Mouse (Mus musculus) monocyte, adult 5-6 weeks (primary cell): Measurements from ENCODE around the gene Stag2. TPM values are rescaled to one million over a fixed set of nuclear protein-coding genes. Genes with fewer than 3 reads are reported as not detected.

Source experiments
- ATAC-seq: fragments of 153-309, 156-312 bp; replicated peaks from 2 replicates; pipeline ENCODE4 v1.8.0; 2017; ENCODE audit warnings: mild to moderate bottlenecking; ENCODE audit not compliant: low TSS enrichment, insufficient number of reproducible peaks, severe bottlenecking, poor library complexity, low FRiP score
- total RNA-seq: library from RNA; stranded (forward); fragments of 200-1000, 200-491, 200-594 nt; gene quantifications from 3 replicates; pipeline ENCODE4 v1.2.3, GENCODE M21; 2017

The Stag2 gene
- total RNA-seq, 1 experiment from 2014 or later, result 314 TPM

- no peak for ATAC-seq
These were observed 39.8 kb downstream of the Stag2 start for GRCm38 (mm10) chrX:42188825-42189426.

- ATAC-seq, result no peak
These were observed 45.5 kb downstream of the Stag2 start for GRCm38 (mm10) chrX:42194608-42195007.

DNA sequence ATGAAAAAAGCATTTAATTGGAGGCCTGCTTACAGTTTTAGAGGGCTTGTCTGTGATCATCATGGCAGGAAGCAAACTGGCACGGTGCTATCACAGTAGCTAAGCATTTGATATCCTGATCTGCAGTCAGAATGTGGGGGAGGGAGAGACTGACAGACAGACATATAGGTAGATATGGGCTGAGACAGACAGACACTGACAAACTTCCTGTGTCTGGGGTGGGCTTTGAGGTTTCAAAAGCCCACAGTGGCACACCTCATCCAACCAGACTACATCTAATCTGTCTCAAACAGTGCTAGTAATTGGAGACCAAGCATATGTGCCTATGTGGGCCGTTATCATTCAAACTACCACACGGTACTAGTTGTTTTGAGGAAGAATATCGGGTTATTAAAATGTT is 53.4 kb downstream of the Stag2 start:
- ATAC-seq, result no peak

GRCm38 (mm10) chrX:42215742-42216141 is 66.6 kb downstream of the Stag2 start:
- no peak for ATAC-seq

DNA sequence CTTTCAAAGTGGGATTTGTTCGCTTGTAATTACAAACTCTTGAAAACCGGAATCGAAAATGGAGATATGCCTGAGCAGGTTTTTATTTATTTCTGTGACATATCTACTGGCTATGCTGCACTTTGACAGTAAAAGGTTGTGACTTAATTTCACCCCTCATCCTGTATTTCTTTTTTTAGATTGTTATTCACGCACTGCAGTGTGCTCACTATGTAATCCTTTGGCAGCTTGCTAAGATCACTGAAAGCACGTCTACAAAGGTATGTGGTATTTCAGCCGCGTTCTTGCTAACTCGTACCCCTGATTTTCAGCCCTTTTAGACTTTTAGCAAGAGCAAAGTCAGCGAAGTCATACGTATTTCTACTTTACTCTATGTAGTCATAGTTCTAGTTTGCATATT is 101.2 kb downstream of the Stag2 start:
- no peak for ATAC-seq

GRCm38 (mm10) chrX:42272713-42273112 is 123.6 kb downstream of the Stag2 start:
- ATAC-seq, result no peak

DNA sequence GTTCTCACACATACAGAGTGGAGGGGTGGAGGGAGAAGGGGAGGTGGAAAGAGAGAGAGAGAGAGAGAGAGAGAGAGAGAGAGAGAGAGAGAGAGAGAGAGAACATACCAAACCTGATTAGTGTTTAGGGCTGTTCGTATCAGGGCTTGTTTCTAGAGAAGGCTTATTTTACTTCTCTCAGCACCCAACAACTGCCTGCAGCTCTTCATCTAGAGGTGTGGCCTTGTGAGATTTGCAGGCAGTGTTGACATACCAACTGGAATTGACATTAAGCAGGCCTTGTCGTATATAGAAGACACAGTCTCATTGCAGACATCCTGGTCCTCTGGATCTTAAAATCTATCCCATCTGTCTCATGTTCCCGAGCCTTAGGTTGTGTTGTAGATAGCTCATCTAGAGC is 141.1 kb downstream of the Stag2 start:
- ATAC-seq, result no peak

DNA sequence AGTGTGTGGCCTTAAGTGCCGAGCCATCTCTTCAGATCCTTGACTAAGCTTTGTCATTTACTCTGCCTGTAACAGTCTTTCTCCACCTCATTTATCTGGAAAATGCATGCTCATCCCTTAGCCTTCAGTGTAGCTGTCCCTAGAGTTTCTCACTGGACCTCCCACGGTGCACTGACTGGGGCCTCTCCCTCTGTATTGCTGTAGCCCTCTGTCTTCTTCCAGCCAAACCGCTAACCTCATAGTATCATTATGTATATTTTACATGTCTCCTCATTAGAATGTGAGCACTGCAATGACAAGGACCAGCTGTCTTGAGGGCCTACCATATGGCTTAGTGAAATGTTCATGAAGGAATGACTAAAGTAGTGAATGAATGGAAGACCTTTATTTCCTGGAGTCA is 166.1 kb downstream of the Stag2 start:
- no peak for ATAC-seq

- no peak for ATAC-seq
These were observed 171.3 kb downstream of the Stag2 start for GRCm38 (mm10) chrX:42320424-42320823.

DNA sequence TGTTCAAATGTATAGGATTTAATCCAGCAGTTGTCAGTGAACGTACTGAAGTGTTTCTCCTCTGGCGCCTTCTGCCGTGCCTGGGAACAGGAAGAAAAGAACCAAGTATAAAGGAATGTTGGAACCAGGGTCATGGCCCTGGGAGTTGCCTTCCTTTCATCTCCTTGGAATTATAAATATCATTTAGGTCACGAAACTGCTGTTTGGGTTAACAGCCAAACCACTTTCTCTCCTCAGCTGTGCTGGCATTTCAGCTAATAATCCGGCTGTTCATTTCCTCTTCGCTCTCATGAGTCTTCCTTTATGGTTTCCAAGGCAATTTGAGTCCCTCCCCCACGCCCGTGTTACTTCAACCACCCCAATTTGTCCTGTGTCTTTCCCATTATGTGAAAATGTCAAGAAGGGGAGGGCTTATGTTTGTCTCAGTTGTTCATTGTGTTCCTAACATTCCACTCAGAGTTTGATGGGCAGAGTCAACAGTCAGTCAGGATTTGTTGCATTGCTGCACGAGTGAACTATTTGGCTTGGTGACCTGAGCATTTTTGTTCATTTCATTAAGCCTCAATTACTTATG is 172.2 kb downstream of the Stag2 start:
- no peak for ATAC-seq

DNA sequence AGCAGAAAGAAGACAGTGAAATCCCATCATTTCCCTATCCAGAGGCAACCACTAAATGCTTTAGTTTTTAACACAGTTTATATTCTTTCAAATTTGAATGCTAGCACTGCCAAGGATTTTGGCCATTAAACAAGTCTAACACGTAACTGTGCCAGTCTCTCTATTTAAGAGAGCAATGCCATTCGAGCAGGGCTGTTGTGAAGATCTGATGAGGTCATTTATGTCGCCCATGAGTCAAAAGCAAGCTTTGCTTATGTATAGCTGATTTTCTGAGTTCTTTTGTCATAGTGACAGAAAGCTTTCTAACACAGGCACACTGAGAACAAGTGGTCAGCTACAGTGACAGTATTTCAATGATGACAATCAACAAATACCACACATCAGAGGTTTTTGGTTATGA is 175.7 kb downstream of the Stag2 start:
- no peak for ATAC-seq

Other genes with a start within 250 kb of the Stag2 start
- 111 to 175 TPM (median 143 TPM) in 3 replicates for gene Thoc2, start 228.6 kb upstream of the Stag2 start, total RNA-seq
- gene Xiap, start 89.6 kb upstream of the Stag2 start, total RNA-seq, result 54.8 to 87.8 TPM (median 75.7 TPM) in 3 replicates